Mouse (Mus musculus) frontal cortex, postnatal 14 days (tissue): ENCODE results near the gene Ptpn11.

ENCODE experiments used
- DNase-seq, 2 experiments: peaks; one replicate each; pipeline ENCODE4 v3.0.0; 2022; ENCODE audit warnings: low spot score in 2 of 2

Gene Ptpn11

GRCm38 (mm10) chr5:121124208-121125185 lies 66.7 kb downstream of the Ptpn11 start:
- no peak for DNase-seq

- DNase-seq: no peak
Observed at GRCm38 (mm10) chr5:121123399-121123798, 67.8 kb downstream of the Ptpn11 start.

GRCm38 (mm10) chr5:121122577-121122976 lies 68.6 kb downstream of the Ptpn11 start:
- no peak for DNase-seq

- DNase-seq: no peak
Observed at GRCm38 (mm10) chr5:121122036-121122435, 69.2 kb downstream of the Ptpn11 start.

GRCm38 (mm10) chr5:121119331-121120034 lies 71.7 kb downstream of the Ptpn11 start:
- DNase-seq: no peak

- no peak for DNase-seq
Observed at GRCm38 (mm10) chr5:121118345-121118744, 72.9 kb downstream of the Ptpn11 start.

- DNase-seq: no peak
Observed at GRCm38 (mm10) chr5:121116941-121117340, 74.3 kb downstream of the Ptpn11 start.

- DNase-seq: peak; percentile 57 to 59
Observed at GRCm38 (mm10) chr5:121115391-121116157, 75.6 kb downstream of the Ptpn11 start.

- DNase-seq: peak in 1 of 2 experiments; percentile 52
Observed at GRCm38 (mm10) chr5:121114151-121114550, 77.0 kb downstream of the Ptpn11 start.

GRCm38 (mm10) chr5:121112390-121112789 lies 78.8 kb downstream of the Ptpn11 start:
- DNase-seq: no peak

- no peak for DNase-seq
Observed at GRCm38 (mm10) chr5:121111106-121111915, 79.9 kb downstream of the Ptpn11 start.

- no peak for DNase-seq
Observed at GRCm38 (mm10) chr5:121109185-121109584, 82.0 kb downstream of the Ptpn11 start.

GRCm38 (mm10) chr5:121106913-121107312 lies 84.3 kb downstream of the Ptpn11 start:
- DNase-seq: no peak

GRCm38 (mm10) chr5:121100886-121101580 lies 90.2 kb downstream of the Ptpn11 start:
- DNase-seq: no peak

GRCm38 (mm10) chr5:121100095-121100494 lies 91.1 kb downstream of the Ptpn11 start:
- no peak for DNase-seq

GRCm38 (mm10) chr5:121097970-121098369 lies 93.2 kb downstream of the Ptpn11 start:
- no peak for DNase-seq

- no peak for DNase-seq
Observed at GRCm38 (mm10) chr5:121096744-121097143, 94.5 kb downstream of the Ptpn11 start.

GRCm38 (mm10) chr5:121093281-121093680 lies 97.9 kb downstream of the Ptpn11 start:
- no peak for DNase-seq

- no peak for DNase-seq
Observed at GRCm38 (mm10) chr5:121089660-121090059, 101.5 kb downstream of the Ptpn11 start.

GRCm38 (mm10) chr5:121087733-121088132 lies 103.5 kb downstream of the Ptpn11 start:
- DNase-seq: no peak
